Comparison of ENCODE assay signal across 8 mouse cellular contexts in genomic region chr7:49754767-49755166, GRCm38 (mm10). TPM values are rescaled to one million over a fixed set of nuclear protein-coding genes. Genes with fewer than 3 reads are reported as not detected.
A peak's percentile ranks its signal among the peaks of the same experiment; 100 is the strongest.
DNase-seq lines count a peak whose midpoint lies in the region; ATAC-seq and TF ChIP-seq lines count a peak whose summit lies in the region.

No protein-coding gene starts in this region.

- in situ Hi-C loops in ES-E14 (cut with MboI; ENCODE audit: low sequenced_read_pairs in 2 of 2, unreplicated experiment in 2 of 2), result loop anchor here in 1 of 2 experiments (10.0 kb wide), 1 partner anchor 140 kb away; no protein-coding TSS in a partner anchor

- peaks cover 0 to 2% of the 10 kb centered on the region in 2 experiments; a peak in 2 of 4 replicates for H3K4me1 ChIP-seq in ES-E14 (ENCODE audit: control insufficient read depth in 2 of 2, insufficient read depth in 2 of 2, low read length in 2 of 2, poor library complexity in 1 of 2)

- no peak overlapping the region for H3K9ac ChIP-seq in ES-E14 (ENCODE audit: insufficient read depth, low read depth, low read length, poor library complexity, severe bottlenecking)

- H3K27ac ChIP-seq in ES-E14 (ENCODE audit: insufficient read depth, low read depth, low read length, poor library complexity, severe bottlenecking), result no peak overlapping the region

- H3K36me3 ChIP-seq in ES-E14 (ENCODE audit: control insufficient read depth, insufficient read depth, low read length, poor library complexity, severe bottlenecking), result no peaks in the 10 kb centered on the region

- H3K9me3 ChIP-seq in ES-E14 (ENCODE audit: control insufficient read depth, insufficient read depth, low read depth, low read length), result no peaks in the 10 kb centered on the region

- intact Hi-C loops in left cerebral cortex, postnatal 25 days (cut with DNase I), result loop anchor here (5.0 kb wide), 2 partner anchors 168 to 282 kb away; no protein-coding TSS in a partner anchor

- peak; percentile 58 to 65 for DNase-seq in layer of hippocampus, adult 18-20 months (ENCODE audit: low spot score in 2 of 2)
- DNase-seq in layer of hippocampus, adult 9-11 months, result no peak
- DNase-seq in ES-E14 (ENCODE audit: low read depth, low spot score), result peak; percentile 65
- peak; percentile 51 to 66 for DNase-seq in cerebellum, adult 18-20 months
- DNase-seq in gastrocnemius, postnatal 10 days, result peak; percentile 59
- peak; percentile 53 to 69 for DNase-seq in left cerebral cortex, postnatal 25 days (ENCODE audit: low spot score in 2 of 2)
- DNase-seq in thymus, postnatal 14 days, result peak; percentile 77

- H3K4me3 ChIP-seq in ES-E14 (ENCODE audit: insufficient read depth in 1 of 2, low read depth in 1 of 2, low read length in 2 of 2, poor library complexity in 1 of 2, severe bottlenecking in 1 of 2), result no peak overlapping the region

- ATAC-seq in monocyte, adult 5-6 weeks (replicated peaks; ENCODE audit: insufficient number of reproducible peaks, low FRiP score, low TSS enrichment, poor library complexity, severe bottlenecking), result peak; percentile 60

TF ChIP-seq in ES-E14, 5 proteins besides CTCF, POLR2A, EP300 and RAD21:
- peak; percentile 33; the same call in 1 of the 2 replicates for TF ChIP-seq ZC3H11A (IDR thresholded peaks at IDR 0.05; ENCODE audit: borderline replicate concordance, low read depth, low read length)
- TF ChIP-seq MAFK (IDR thresholded peaks at IDR 0.05; ENCODE audit: insufficient read depth, low read depth, low read length), result no peak
- no peak for TF ChIP-seq CHD2 (IDR thresholded peaks at IDR 0.05; ENCODE audit: low read depth, low read length)
- TF ChIP-seq HCFC1 (IDR thresholded peaks at IDR 0.05; ENCODE audit: borderline replicate concordance, insufficient read depth, low read length), result no peak
- TF ChIP-seq ZNF384 (IDR thresholded peaks at IDR 0.05; ENCODE audit: low read depth, low read length), result no peak
TF ChIP-seq in ES-E14: peak in this region for 1.

RNA-seq across cellular contexts. Expression of gene Htatip2, which starts 4.1 kb away (rescaled TPM):
- total RNA-seq in layer of hippocampus, adult 18-20 months (2021), result 10 to 100 TPM; 11.1 to 12.3 TPM
- 1.2 and 2.8 TPM in 2 replicates for total RNA-seq in ES-E14 (2012; rRNA removed)
- total RNA-seq in gastrocnemius, postnatal 10 days (2021), result 1 to 10 TPM; 1.3 to 1.7 TPM
- total RNA-seq in left cerebral cortex, postnatal 25 days (2021), result 10 to 100 TPM; 11.0 to 12.7 TPM
- total RNA-seq in monocyte, adult 5-6 weeks (2017), result 23.1 to 29.2 TPM (median 25.2 TPM) in 3 replicates

RNA-seq across cellular contexts. Expression of gene Prmt3, which starts 23.4 kb away (rescaled TPM):
- 10 to 100 TPM; 31.9 to 34.7 TPM for total RNA-seq in layer of hippocampus, adult 18-20 months (2021)
- total RNA-seq in ES-E14 (2012; rRNA removed), result 61.0 and 64.8 TPM in 2 replicates
- total RNA-seq in gastrocnemius, postnatal 10 days (2021), result 10 to 100 TPM; 11.1 to 15.4 TPM
- 10 to 100 TPM; 31.0 to 34.8 TPM for total RNA-seq in left cerebral cortex, postnatal 25 days (2021)
- total RNA-seq in monocyte, adult 5-6 weeks (2017), result 32.6 to 41.2 TPM (median 39.7 TPM) in 3 replicates
